Mouse (Mus musculus): ENCODE results near the gene Nat8f7. TPM values are rescaled to one million over a fixed set of nuclear protein-coding genes. Genes with fewer than 3 reads are reported as not detected.
"Not testable (repeated sequence)": the region's sequence is repeated elsewhere in the genome, so short reads cannot be mapped to it uniquely, and the experiment has no call there.

Gene Nat8f7
- not detected in 2 replicates for polyA plus RNA-seq (2015; fragmentation: Nextera tagmentation; extraction: Ambion mirVana)

DNA sequence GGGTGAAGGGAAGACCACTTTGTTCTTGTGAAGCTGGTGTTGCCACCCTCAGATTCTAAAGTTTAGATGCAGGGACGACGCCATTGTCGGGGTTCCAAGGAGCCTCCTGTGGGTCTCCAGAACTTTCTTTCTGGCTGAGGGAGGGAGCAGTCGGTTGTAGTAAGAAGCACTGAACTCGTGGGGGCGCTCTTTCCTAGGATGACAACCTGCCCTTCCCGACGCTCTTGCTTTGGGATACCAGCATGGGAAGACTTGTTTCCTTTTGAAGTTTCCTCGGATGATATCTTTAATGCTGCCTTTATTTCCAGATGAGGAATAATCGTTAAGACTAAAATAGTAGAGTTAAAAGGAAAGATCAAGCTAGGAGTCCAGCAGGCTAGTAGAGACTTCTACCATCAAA lies at the start of gene Nat8f7:
Gene Nat8f7 (minus strand): TSS at position 101 of the 400 bp plus-strand sequence.
- H3K9me3 ChIP-seq; H3K36me3 ChIP-seq; ATAC-seq (ENCODE audit: low FRiP score, low read depth); H3K4me2 ChIP-seq; H3K4me3 ChIP-seq; H3K27me3 ChIP-seq; H3K4me1 ChIP-seq (replicated peaks); H3K27ac ChIP-seq (replicated peaks); H3K9ac ChIP-seq: not testable (repeated sequence)
- 90% methylated on average over 10 of the region's 10 CpGs for WGBS

DNA sequence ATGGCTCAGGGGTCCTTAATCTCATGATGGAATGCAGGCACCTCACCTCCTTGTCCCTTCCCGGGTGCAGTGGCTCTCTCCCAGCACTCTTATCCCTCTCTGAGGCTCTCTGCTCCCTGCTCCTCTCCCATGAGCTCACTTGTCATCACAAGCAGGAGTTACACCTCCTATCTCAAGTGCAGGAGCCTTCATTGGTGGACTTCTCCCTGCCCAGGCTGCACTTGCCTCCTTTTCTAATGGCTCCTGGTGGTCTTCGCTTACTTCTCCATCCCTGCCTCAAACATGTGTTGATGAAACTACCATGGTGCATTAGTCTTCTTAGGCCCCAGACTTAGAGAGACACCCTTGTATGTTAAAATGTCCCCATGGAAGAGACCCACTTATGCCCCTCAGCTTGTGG lies 49.7 kb upstream of the Nat8f7 start:
- not testable (repeated sequence) for ATAC-seq (ENCODE audit: low FRiP score, low read depth); H3K27me3 ChIP-seq; H3K4me1 ChIP-seq (replicated peaks); H3K4me3 ChIP-seq; H3K36me3 ChIP-seq; H3K27ac ChIP-seq (replicated peaks); H3K4me2 ChIP-seq; H3K9ac ChIP-seq; H3K9me3 ChIP-seq
- 89% methylated on average over 1 of the region's 2 CpGs for WGBS

DNA sequence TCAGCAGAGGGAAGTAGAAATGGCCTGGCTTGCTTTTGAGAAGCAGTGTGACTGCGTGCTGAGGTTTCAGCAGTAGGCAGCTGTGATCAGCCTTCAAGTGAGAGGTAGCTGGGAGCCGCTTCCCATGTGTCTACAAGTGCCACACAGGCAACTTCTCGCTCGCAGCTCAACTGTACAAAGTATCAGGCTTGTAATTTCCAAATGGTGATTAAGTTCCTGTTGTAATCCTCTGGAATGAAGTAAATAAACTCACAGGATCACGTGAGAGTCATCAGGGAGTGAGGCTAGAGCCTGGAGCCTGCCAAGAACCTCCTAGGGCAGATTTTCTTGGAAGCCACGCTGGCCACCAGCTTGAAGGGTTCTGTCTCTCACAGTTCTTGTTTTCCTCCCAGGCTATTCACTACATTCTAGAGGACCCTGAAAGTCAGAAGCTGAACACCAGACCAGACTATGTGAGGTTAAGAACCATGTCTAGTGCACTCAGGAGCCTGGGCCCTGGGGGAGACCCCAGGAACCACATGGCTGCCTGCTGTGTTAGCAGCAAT lies 42.8 kb upstream of the Nat8f7 start:
- not testable (repeated sequence) for H3K27me3 ChIP-seq; H3K4me1 ChIP-seq (replicated peaks); H3K9me3 ChIP-seq; H3K36me3 ChIP-seq; H3K9ac ChIP-seq; H3K4me2 ChIP-seq; H3K4me3 ChIP-seq; H3K27ac ChIP-seq (replicated peaks); ATAC-seq (ENCODE audit: low FRiP score, low read depth)
- 86% methylated on average over 4 of the region's 6 CpGs for WGBS

- 88% methylated on average over 1 of the region's 1 CpGs for WGBS
- ATAC-seq (ENCODE audit: low FRiP score, low read depth); H3K9ac ChIP-seq; H3K36me3 ChIP-seq; H3K27me3 ChIP-seq; H3K4me2 ChIP-seq; H3K27ac ChIP-seq (replicated peaks); H3K4me3 ChIP-seq; H3K9me3 ChIP-seq; H3K4me1 ChIP-seq (replicated peaks): not testable (repeated sequence)
These were observed 3.4 kb downstream of the Nat8f7 start for GRCm38 (mm10) chr6:85709607-85710006.

DNA sequence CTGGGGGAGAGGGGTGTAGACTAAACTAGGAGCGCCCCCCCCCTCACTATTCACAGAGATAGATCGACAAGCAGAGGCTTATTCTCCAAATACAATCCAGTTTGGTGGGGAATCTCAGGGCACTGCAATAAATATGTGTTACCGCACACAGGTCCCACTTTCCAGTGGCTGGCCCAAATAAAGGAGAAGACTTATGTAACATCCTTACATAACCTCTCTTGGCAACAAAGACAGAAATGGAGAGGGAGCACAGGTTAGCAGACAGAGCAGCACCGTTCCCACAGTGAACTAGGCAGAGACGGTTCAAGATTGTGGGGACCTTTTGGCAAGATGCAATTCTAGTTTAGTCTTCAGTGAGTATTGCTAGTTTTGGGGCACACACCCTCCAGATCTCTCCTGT lies 3.8 kb downstream of the Nat8f7 start:
- not testable (repeated sequence) for H3K4me2 ChIP-seq; ATAC-seq (ENCODE audit: low FRiP score, low read depth); H3K9ac ChIP-seq; H3K4me1 ChIP-seq (replicated peaks); H3K9me3 ChIP-seq; H3K4me3 ChIP-seq; H3K36me3 ChIP-seq; H3K27ac ChIP-seq (replicated peaks); H3K27me3 ChIP-seq
- WGBS = 91% methylated on average over 5 of the region's 5 CpGs

DNA sequence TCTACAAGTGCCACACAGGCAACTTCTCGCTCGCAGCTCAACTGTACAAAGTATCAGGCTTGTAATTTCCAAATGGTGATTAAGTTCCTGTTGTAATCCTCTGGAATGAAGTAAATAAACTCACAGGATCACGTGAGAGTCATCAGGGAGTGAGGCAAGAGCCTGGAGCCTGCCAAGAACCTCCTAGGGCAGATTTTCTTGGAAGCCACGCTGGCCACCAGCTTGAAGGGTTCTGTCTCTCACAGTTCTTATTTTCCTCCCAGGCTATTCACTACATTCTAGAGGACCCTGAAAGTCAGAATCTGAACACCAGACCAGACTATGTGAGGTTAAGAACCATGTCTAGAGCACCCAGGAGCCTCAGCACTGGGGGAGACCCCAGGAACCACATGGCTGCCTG lies 11.1 kb downstream of the Nat8f7 start:
- not testable (repeated sequence) for H3K9me3 ChIP-seq; H3K4me3 ChIP-seq; H3K9ac ChIP-seq; H3K36me3 ChIP-seq; H3K4me1 ChIP-seq (replicated peaks); ATAC-seq (ENCODE audit: low FRiP score, low read depth); H3K4me2 ChIP-seq; H3K27me3 ChIP-seq; H3K27ac ChIP-seq (replicated peaks)
- WGBS = 85% methylated on average over 2 of the region's 4 CpGs

Small RNAs within 50 kb of the gene (microRNA-seq; reads per million reads assigned to microRNA genes)
- gene Gm27317 = not detected

Other genes starting within 250 kb of the Nat8f7 start
- 10.2 and 10.4 TPM in 2 replicates for gene Fbxo41, start 210.2 kb downstream of the Nat8f7 start, polyA plus RNA-seq (2015; fragmentation: Nextera tagmentation; extraction: Ambion mirVana)
- gene Egr4, start 199.6 kb downstream of the Nat8f7 start, polyA plus RNA-seq (2015; fragmentation: Nextera tagmentation; extraction: Ambion mirVana) = 0.09 TPM in 1 of 2 replicates, not detected in the other
- 4.5 and 5.1 TPM in 2 replicates for gene Alms1, start 125.7 kb downstream of the Nat8f7 start, polyA plus RNA-seq (2015; fragmentation: Nextera tagmentation; extraction: Ambion mirVana)
- 0.33 and 0.34 TPM in 2 replicates for gene Nat8f3, start 52.5 kb upstream of the Nat8f7 start, polyA plus RNA-seq (2015; fragmentation: Nextera tagmentation; extraction: Ambion mirVana)
- not detected in 2 replicates for gene Nat8f6, start 107.7 kb upstream of the Nat8f7 start, polyA plus RNA-seq (2015; fragmentation: Nextera tagmentation; extraction: Ambion mirVana)
- 0.16 and 0.26 TPM in 2 replicates for gene Nat8f5, start 107.8 kb upstream of the Nat8f7 start, polyA plus RNA-seq (2015; fragmentation: Nextera tagmentation; extraction: Ambion mirVana)
- 0.14 TPM in 1 of 2 replicates, not detected in the other for gene Nat8, start 118.9 kb upstream of the Nat8f7 start, polyA plus RNA-seq (2015; fragmentation: Nextera tagmentation; extraction: Ambion mirVana)
- gene Nat8f2, start 156.0 kb upstream of the Nat8f7 start, polyA plus RNA-seq (2015; fragmentation: Nextera tagmentation; extraction: Ambion mirVana) = not detected in 2 replicates
- gene Nat8f4, start 191.7 kb upstream of the Nat8f7 start, polyA plus RNA-seq (2015; fragmentation: Nextera tagmentation; extraction: Ambion mirVana) = 6.2 and 6.6 TPM in 2 replicates
- 47.7 and 50.5 TPM in 2 replicates for gene Tprkb, start 198.7 kb upstream of the Nat8f7 start, polyA plus RNA-seq (2015; fragmentation: Nextera tagmentation; extraction: Ambion mirVana)
- gene Nat8f1, start 202.5 kb upstream of the Nat8f7 start, polyA plus RNA-seq (2015; fragmentation: Nextera tagmentation; extraction: Ambion mirVana) = 20.5 and 20.7 TPM in 2 replicates
- gene Dusp11, start 248.5 kb upstream of the Nat8f7 start, polyA plus RNA-seq (2015; fragmentation: Nextera tagmentation; extraction: Ambion mirVana) = 52.2 and 53.9 TPM in 2 replicates

Data from hindbrain, embryonic 15.5 days (tissue).